Mouse (Mus musculus): ENCODE results near the gene Pecam1. TPM values are rescaled to one million over a fixed set of nuclear protein-coding genes. Genes with fewer than 3 reads are reported as not detected.

The Pecam1 gene
- polyA plus RNA-seq, 1 experiment from 2014 or later, result 20.6 TPM

DNA sequence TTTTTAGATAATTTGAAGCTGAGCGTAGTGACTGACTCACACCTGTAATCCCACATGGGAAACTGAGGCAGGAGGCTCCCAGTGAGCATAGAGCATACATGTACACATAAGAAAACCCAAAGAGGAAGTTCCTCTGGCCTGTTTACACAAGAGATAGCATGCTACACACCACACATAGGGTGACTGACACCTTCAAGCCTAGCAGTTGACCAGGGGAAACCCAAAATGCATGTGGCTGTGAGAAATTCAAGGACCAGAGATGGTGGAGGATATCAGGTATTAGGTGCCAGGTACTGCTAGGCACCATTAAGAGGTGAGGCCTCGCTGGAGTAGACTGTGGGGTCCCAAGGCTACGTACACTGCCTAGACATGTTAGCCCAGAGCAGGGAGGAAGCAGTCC is 47.8 kb downstream of the Pecam1 start:
- 82% methylated on average over 3 of the region's 3 CpGs for WGBS
- H3K9ac ChIP-seq, result no peak overlapping the region
- no peak overlapping the region for H3K4me2 ChIP-seq
- H3K36me3 ChIP-seq, result no peaks in the 10 kb centered on the region
- H3K4me3 ChIP-seq, result no peak overlapping the region
- ATAC-seq (ENCODE audit: low read depth), result no peak
- H3K4me1 ChIP-seq (replicated peaks), result no peaks in the 10 kb centered on the region
- H3K27me3 ChIP-seq, result no peaks in the 10 kb centered on the region
- no peaks in the 10 kb centered on the region for H3K9me3 ChIP-seq
- no peak overlapping the region for H3K27ac ChIP-seq (replicated peaks)

DNA sequence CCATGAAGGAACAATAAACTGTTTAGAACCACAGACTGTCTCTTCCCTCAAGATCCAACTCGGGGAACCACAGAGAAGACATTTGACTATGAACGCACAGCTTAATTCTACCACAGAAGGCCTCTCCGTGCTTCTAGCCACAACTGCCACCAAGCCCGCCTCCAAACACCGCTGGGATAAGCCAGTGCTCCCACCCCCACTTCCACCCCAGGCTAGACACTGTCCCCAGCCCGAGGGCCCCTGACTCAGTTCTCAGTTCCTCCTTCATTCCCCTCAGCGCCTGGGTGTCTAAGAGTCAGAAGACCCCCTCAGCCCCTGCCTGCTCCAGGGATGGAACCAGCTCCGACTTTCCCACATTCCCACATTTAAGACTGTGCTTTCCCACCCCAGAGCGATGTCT is 48.8 kb downstream of the Pecam1 start:
- no peaks in the 10 kb centered on the region for H3K4me1 ChIP-seq (replicated peaks)
- no peak overlapping the region for H3K27ac ChIP-seq (replicated peaks)
- no peak for ATAC-seq (ENCODE audit: low read depth)
- no peaks in the 10 kb centered on the region for H3K27me3 ChIP-seq
- no peak overlapping the region for H3K9ac ChIP-seq
- 78% methylated on average over 9 of the region's 9 CpGs for WGBS
- no peak overlapping the region for H3K4me3 ChIP-seq
- H3K4me2 ChIP-seq, result no peak overlapping the region
- H3K9me3 ChIP-seq, result no peaks in the 10 kb centered on the region
- H3K36me3 ChIP-seq, result no peaks in the 10 kb centered on the region

DNA sequence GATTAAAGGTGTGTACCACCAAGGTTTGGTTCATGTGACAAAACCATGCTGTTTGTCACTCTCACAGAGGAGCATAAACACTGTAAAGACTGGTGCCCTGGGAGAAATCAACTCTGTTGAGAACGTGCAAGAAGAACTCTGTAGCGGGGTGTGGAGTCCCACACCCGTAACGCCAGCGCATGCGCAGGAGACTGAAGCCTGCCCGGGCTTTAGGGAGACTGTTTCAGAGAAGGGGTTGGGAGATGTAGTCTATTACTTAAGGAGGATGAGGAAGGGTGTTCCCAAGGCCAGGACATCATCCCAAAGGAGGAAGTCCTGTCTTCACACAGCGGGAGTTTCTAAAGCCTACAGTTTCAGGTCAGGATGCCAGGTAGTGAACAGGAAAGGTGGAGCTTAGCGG is 51.3 kb downstream of the Pecam1 start:
- no peaks in the 10 kb centered on the region for H3K9me3 ChIP-seq
- WGBS, result 94% methylated on average over 9 of the region's 9 CpGs
- no peak for ATAC-seq (ENCODE audit: low read depth)

GRCm38 (mm10) chr11:106698289-106698688 is 52.1 kb downstream of the Pecam1 start:
- WGBS, result 89% methylated on average over 6 of the region's 6 CpGs
- Histone ChIP-seq H3K4me3 (no peak overlapping the region), H3K9me3 (no peaks in the 10 kb centered on the region), H3K27me3 (no peaks in the 10 kb centered on the region), H3K4me1 (replicated peaks) (no peaks in the 10 kb centered on the region), H3K36me3 (no peaks in the 10 kb centered on the region), H3K27ac (replicated peaks) (no peak overlapping the region), H3K4me2 (no peak overlapping the region), H3K9ac (no peak overlapping the region)
- ATAC-seq (ENCODE audit: low read depth), result no peak

More for the DNA sequence above, 51.3 kb downstream of the Pecam1 start:
- no peak overlapping the region for H3K4me2 ChIP-seq
- no peak overlapping the region for H3K27ac ChIP-seq (replicated peaks)
- no peaks in the 10 kb centered on the region for H3K27me3 ChIP-seq
- H3K4me1 ChIP-seq (replicated peaks), result no peaks in the 10 kb centered on the region
- H3K9ac ChIP-seq, result no peak overlapping the region
- H3K36me3 ChIP-seq, result no peaks in the 10 kb centered on the region
- H3K4me3 ChIP-seq, result no peak overlapping the region

DNA sequence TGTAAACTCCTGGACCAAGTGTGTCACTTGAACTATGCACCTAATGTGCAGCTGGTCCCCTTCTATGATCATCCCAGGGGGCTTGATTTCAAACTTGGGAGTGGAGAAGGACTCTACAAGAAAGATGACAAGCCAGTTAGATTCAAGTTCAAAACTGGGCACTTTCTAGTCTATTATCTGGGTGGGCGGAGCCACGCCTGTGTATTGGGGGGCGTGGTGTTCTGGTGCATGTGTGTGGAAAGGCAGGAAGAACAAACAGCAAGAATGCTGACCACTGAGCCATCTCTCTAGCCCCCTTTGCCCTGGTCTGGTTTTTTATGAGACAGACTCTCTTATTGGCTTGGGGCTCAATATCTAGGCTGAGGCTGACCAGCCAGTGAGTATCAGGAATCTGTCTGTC is 54.5 kb downstream of the Pecam1 start:
- Histone ChIP-seq H3K9me3 (no peaks in the 10 kb centered on the region), H3K4me3 (no peak overlapping the region), H3K9ac (no peak overlapping the region), H3K4me2 (no peak overlapping the region), H3K36me3 (no peaks in the 10 kb centered on the region), H3K27me3 (no peaks in the 10 kb centered on the region), H3K4me1 (replicated peaks) (no peaks in the 10 kb centered on the region), H3K27ac (replicated peaks) (no peak overlapping the region)
- no peak for ATAC-seq (ENCODE audit: low read depth)
- 93% methylated on average over 3 of the region's 3 CpGs for WGBS

DNA sequence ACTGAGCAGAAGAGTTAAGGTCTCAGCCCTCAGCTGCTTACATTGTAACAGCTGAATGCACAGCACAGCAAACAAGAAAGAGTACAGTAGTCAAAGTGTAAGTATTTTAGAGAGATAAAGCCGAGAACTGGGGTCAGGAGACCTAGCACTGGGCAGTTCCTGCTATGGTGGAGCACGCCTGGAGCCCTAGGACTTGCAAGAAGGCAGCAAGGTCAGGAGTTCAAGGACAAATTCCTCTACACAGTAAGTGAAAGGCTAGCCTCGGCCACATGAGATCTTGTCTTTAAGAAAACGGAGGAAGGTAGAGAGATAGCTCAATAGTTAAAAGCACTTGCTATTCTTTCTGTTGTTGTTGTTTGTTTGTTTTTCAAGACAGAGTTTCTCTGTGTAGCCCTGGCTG is 57.5 kb downstream of the Pecam1 start:
- no peak for ATAC-seq (ENCODE audit: low read depth)
- H3K27ac ChIP-seq (replicated peaks), result no peak overlapping the region
- WGBS, result 80% methylated on average over 4 of the region's 4 CpGs
- H3K4me1 ChIP-seq (replicated peaks), result no peaks in the 10 kb centered on the region
- H3K36me3 ChIP-seq, result no peaks in the 10 kb centered on the region
- H3K4me3 ChIP-seq, result no peak overlapping the region
- no peaks in the 10 kb centered on the region for H3K27me3 ChIP-seq
- no peaks in the 10 kb centered on the region for H3K9me3 ChIP-seq
- no peak overlapping the region for H3K9ac ChIP-seq
- H3K4me2 ChIP-seq, result no peak overlapping the region

- Histone ChIP-seq H3K4me1 (replicated peaks) (no peaks in the 10 kb centered on the region), H3K4me3 (no peak overlapping the region), H3K27ac (replicated peaks) (no peak overlapping the region), H3K9me3 (no peaks in the 10 kb centered on the region), H3K36me3 (no peaks in the 10 kb centered on the region), H3K27me3 (no peaks in the 10 kb centered on the region), H3K9ac (no peak overlapping the region), H3K4me2 (no peak overlapping the region)
- WGBS, result 91% methylated on average over 5 of the region's 5 CpGs
- ATAC-seq (ENCODE audit: low read depth), result no peak
These were observed 62.1 kb downstream of the Pecam1 start for GRCm38 (mm10) chr11:106688375-106688774.

DNA sequence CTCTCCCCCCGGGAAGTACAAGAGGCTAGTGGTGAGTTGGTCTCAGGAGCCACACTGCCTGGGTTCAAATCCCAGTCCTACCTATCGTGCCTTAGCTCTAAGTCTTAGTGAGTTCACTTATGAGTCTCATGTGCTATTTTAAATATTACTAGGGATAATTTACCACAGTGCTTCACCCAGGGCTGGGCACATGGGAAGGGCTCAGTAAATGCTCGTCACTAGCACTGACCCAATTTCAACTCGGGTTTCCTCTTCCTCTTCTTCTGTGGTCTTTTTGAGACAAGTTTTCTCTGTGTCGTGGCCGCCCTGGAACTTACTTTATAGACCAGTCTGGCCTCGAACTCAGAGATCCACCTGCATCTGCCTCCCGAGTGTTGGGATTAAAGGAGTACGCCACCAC is 63.1 kb downstream of the Pecam1 start:
- Histone ChIP-seq H3K27me3 (no peaks in the 10 kb centered on the region), H3K27ac (replicated peaks) (no peak overlapping the region), H3K36me3 (no peaks in the 10 kb centered on the region), H3K9ac (no peak overlapping the region), H3K4me3 (no peak overlapping the region), H3K4me1 (replicated peaks) (no peaks in the 10 kb centered on the region), H3K4me2 (no peak overlapping the region), H3K9me3 (no peaks in the 10 kb centered on the region)
- ATAC-seq (ENCODE audit: low read depth), result no peak
- 88% methylated on average over 9 of the region's 9 CpGs for WGBS

GRCm38 (mm10) chr11:106684027-106684426 is 66.4 kb downstream of the Pecam1 start:
- H3K36me3 ChIP-seq, result no peaks in the 10 kb centered on the region
- H3K4me1 ChIP-seq (replicated peaks), result no peaks in the 10 kb centered on the region
- no peak overlapping the region for H3K4me3 ChIP-seq
- no peaks in the 10 kb centered on the region for H3K9me3 ChIP-seq
- 89% methylated on average over 8 of the region's 8 CpGs for WGBS
- H3K27me3 ChIP-seq, result no peaks in the 10 kb centered on the region
- no peak overlapping the region for H3K4me2 ChIP-seq
- no peak for ATAC-seq (ENCODE audit: low read depth)
- H3K9ac ChIP-seq, result no peak overlapping the region
- H3K27ac ChIP-seq (replicated peaks), result no peak overlapping the region

GRCm38 (mm10) chr11:106683345-106683744 is 67.1 kb downstream of the Pecam1 start:
- no peak overlapping the region for H3K4me2 ChIP-seq
- H3K27me3 ChIP-seq, result no peaks in the 10 kb centered on the region
- H3K4me3 ChIP-seq, result no peak overlapping the region
- H3K9ac ChIP-seq, result no peak overlapping the region
- H3K27ac ChIP-seq (replicated peaks), result no peak overlapping the region
- H3K36me3 ChIP-seq, result no peaks in the 10 kb centered on the region
- no peaks in the 10 kb centered on the region for H3K9me3 ChIP-seq
- WGBS, result 86% methylated on average over 3 of the region's 3 CpGs
- no peak for ATAC-seq (ENCODE audit: low read depth)
- no peaks in the 10 kb centered on the region for H3K4me1 ChIP-seq (replicated peaks)

- Histone ChIP-seq H3K27me3 (no peaks in the 10 kb centered on the region), H3K9ac (no peak overlapping the region), H3K27ac (replicated peaks) (no peak overlapping the region), H3K4me1 (replicated peaks) (no peaks in the 10 kb centered on the region), H3K36me3 (no peaks in the 10 kb centered on the region), H3K9me3 (no peaks in the 10 kb centered on the region), H3K4me3 (no peak overlapping the region), H3K4me2 (no peak overlapping the region)
- no peak for ATAC-seq (ENCODE audit: low read depth)
- 97% methylated on average over 6 of the region's 6 CpGs for WGBS
These were observed 69.3 kb downstream of the Pecam1 start for GRCm38 (mm10) chr11:106681138-106681537.

DNA sequence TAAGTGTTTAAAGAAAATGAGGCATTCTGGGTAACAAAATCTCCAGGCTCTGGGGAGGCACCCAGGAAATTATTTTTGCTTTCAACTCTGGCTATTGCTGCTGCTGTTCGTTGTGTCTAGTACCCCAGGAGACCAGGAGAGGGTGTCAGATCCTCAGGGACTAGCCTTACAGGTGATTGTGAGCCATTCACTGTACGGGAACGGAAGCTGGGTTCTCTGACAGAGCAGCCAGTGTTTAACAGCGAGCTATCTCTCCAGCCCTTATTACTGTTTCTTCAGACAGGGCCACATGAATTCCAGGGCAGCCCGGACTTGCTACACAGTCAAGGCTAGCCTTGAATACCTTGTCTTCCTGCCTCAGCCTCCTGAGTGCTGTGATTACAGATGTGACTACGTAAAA is 70.6 kb downstream of the Pecam1 start:
- no peak for ATAC-seq (ENCODE audit: low read depth)
- Histone ChIP-seq H3K4me2 (no peak overlapping the region), H3K27me3 (no peaks in the 10 kb centered on the region)

DNA sequence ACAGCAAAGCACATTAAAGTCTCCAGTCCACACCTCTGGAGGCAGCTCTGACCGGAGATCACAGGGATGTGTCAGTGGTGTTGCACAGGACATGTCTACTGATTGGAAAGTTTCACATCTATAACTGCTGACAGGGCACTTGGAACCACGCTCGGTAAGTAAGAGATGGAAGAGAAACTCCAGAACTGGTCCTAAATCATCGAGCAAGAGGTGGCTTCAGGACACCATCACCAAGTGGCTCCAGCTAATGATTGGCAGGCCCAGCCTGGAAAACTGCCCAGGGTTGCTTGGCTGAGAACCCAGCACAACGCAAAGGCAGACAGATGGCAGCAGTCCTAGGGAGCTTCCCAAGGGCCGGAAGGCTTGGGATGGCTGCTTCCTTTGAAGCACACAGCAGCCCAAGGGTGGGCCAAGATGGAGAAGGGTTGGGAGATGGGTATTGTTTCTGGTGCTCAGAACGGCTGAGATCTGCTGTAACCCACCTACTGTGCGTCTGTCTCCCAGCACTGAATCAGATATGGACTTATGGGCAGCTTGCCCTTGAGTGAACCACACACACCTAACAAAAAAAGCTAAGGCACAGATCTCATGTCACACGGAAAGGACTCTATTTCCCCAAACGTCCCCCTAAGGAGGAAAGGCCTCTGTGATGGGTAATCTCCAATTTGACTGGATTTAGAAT is 72.4 kb downstream of the Pecam1 start:
- H3K27me3 ChIP-seq, result no peaks in the 10 kb centered on the region
- 83% methylated on average over 10 of the region's 10 CpGs for WGBS

More for the DNA sequence above, 70.6 kb downstream of the Pecam1 start:
- H3K4me3 ChIP-seq, result no peak overlapping the region
- H3K9me3 ChIP-seq, result no peaks in the 10 kb centered on the region
- H3K4me1 ChIP-seq (replicated peaks), result peaks cover 9% of the 10 kb centered on the region
- 47% methylated on average over 6 of the region's 6 CpGs for WGBS
- no peak overlapping the region for H3K27ac ChIP-seq (replicated peaks)
- H3K9ac ChIP-seq, result no peak overlapping the region
- no peaks in the 10 kb centered on the region for H3K36me3 ChIP-seq

More for the DNA sequence above, 72.4 kb downstream of the Pecam1 start:
- Histone ChIP-seq H3K9me3 (no peaks in the 10 kb centered on the region), H3K4me2 (no peak overlapping the region), H3K4me1 (replicated peaks) (peaks cover 22% of the 10 kb centered on the region), H3K4me3 (no peak overlapping the region), H3K27ac (replicated peaks) (no peak overlapping the region), H3K36me3 (no peaks in the 10 kb centered on the region), H3K9ac (no peak overlapping the region)
- no peak for ATAC-seq (ENCODE audit: low read depth)

Measured in neural tube, embryonic 13.5 days (tissue).